Mouse (Mus musculus) spleen, adult 2 months (tissue): ENCODE measurements around the gene Tln1. TPM values are rescaled to one million over a fixed set of nuclear protein-coding genes. Genes with fewer than 3 reads are reported as not detected.

Experiments used
- DNase-seq, 2 experiments: peaks; one replicate each; pipeline versions ENCODE4 v3.0.0 to v3.0.0-alpha.2; 2012 to 2021; ENCODE audit warnings: low spot score in 2 of 2, low read depth in 1 of 2
- H3K27ac ChIP-seq: fragments of 200-500 bp; 2 replicates; pipeline ENCODE4 v1.5.1; 2012; ENCODE audit warnings: low read length, inconsistent platforms; ENCODE audit not compliant: insufficient read depth
- H3K27me3 ChIP-seq: fragments of 200-500 bp; 2 replicates; pipeline ENCODE4 v1.6.1; 2012; ENCODE audit warnings: mild to moderate bottlenecking, moderate library complexity, low read length, inconsistent platforms; ENCODE audit not compliant: control insufficient read depth, insufficient read depth
- H3K36me3 ChIP-seq: fragments of 200-500 bp; 2 replicates; pipeline ENCODE4 v1.6.1; 2012; ENCODE audit warnings: mild to moderate bottlenecking, low read length, inconsistent platforms; ENCODE audit not compliant: control insufficient read depth, insufficient read depth
- H3K4me1 ChIP-seq: fragments of 200-500 bp; 2 replicates; pipeline ENCODE4 v1.6.1; 2011; ENCODE audit warnings: inconsistent platforms; ENCODE audit not compliant: control insufficient read depth, insufficient read depth, insufficient read length
- H3K4me3 ChIP-seq: fragments of 200-500 bp; 2 replicates; pipeline ENCODE4 v1.5.1; 2011; ENCODE audit warnings: mild to moderate bottlenecking, inconsistent platforms; ENCODE audit not compliant: insufficient read depth, insufficient read length; ENCODE audit errors: extremely low read depth
- CTCF ChIP-seq: fragments of 200-500 bp; IDR thresholded peaks from 2 replicates; pipeline ENCODE4 v1.5.1; 2011; ENCODE audit warnings: mild to moderate bottlenecking, inconsistent platforms; ENCODE audit not compliant: insufficient read depth, insufficient read length, insufficient replicate concordance; ENCODE audit errors: extremely low read depth
- POLR2A ChIP-seq: fragments of 200-500 bp; IDR thresholded peaks from 2 replicates; pipeline ENCODE4 v1.6.1; 2011; ENCODE audit warnings: low read depth, low read length, inconsistent platforms
- WGBS: fragments of 180-500 bp; shearing (Covaris S2); methylation state at CpG from one replicate; pipeline ENCODE4 v1.1.7; 2018; 5-methylcytosine and 5-hydroxymethylcytosine counted together
- polyA plus RNA-seq: library from polyadenylated mRNA; depleted of rRNA; stranded (reverse); fragments of >200 nt; gene quantifications from 2 replicates; pipeline ENCODE4 v1.2.3, GENCODE M21; 2012

The Tln1 gene
- polyA plus RNA-seq, 1 experiment = 163 TPM

DNA sequence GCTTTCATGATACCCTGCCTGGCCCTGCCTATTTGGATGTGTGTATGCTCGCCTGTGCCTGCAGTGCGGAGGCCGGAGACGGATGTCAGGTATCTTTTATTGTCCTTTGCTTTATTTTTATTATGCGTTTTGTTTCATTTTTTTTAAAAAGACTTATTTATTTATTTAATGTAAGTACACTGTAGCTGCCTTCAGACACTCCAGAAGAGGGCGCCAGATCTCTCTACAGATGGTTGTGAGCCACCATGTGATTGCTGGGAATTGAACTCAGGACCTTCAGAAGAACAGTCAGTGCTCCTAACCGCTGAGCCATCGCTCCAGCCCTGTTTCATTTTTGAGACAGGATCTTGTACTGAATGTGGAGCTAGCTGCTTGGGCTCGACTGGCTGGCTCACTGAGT, 34.0 kb downstream of the Tln1 start:
- 86% methylated on average over 9 of the region's 9 CpGs for WGBS
- Histone ChIP-seq H3K36me3 (peaks cover 25% of the 10 kb centered on the region), H3K4me3 (no peak overlapping the region), H3K27me3 (peaks cover 8% of the 10 kb centered on the region), H3K27ac (no peak overlapping the region), H3K4me1 (peaks cover 4% of the 10 kb centered on the region; the same call in 1 of the 2 replicates)
- DNase-seq = no peak
- TF ChIP-seq POLR2A (no peak), CTCF (no peak)

DNA sequence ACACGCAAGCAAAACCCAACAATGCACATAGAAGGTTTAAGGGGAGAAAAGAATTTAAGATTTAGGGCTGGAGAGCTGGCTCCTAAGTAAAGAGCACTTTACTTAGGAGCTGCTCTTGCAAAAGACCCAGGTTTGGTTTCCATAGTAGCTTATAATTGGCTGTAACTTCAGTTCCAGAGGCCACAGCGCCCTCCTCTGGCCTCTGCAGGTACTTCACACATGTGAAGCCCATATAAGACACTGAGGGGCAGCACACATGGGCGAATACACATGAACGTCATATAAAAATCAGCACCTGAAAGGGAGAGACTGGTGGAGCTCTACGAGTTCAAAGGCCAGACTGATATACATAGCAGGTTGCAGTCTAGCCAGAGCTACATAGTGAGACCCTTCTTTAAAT, 34.6 kb downstream of the Tln1 start:
- H3K36me3 ChIP-seq = peaks cover 19% of the 10 kb centered on the region
- no peak overlapping the region for H3K27ac ChIP-seq
- 73% methylated on average over 5 of the region's 5 CpGs for WGBS
- peaks cover 11% of the 10 kb centered on the region for H3K27me3 ChIP-seq
- H3K4me3 ChIP-seq = no peak overlapping the region
- DNase-seq = no peak
- H3K4me1 ChIP-seq = peaks cover 8% of the 10 kb centered on the region; the same call in 1 of the 2 replicates
- TF ChIP-seq POLR2A (no peak), CTCF (peak; percentile 2; the same call in 1 of the 2 replicates)

DNA sequence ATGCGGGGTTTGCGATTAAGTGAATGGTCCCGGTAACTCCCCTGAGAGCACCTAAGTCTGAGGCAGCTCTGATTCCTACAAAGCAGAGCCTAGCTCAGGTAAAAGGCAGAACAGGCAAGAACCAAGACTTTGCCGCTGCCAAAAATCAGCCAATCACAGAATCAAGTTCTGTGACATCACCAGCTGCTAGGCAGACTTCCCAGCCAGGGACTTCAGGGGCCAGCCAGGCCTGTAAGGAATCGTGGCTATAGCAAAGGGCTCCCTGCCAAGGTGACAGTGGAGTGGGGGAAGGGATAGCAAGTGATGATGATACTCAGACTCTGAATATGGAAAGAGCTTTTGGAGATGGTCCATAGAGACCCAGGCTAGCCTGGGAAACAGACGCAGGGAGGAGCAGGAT, 42.5 kb downstream of the Tln1 start:
- no peak for TF ChIP-seq POLR2A
- TF ChIP-seq CTCF = no peak
- Histone ChIP-seq H3K36me3 (no peaks in the 10 kb centered on the region), H3K4me3 (no peak overlapping the region), H3K27ac (no peak overlapping the region), H3K4me1 (peaks cover 8% of the 10 kb centered on the region; the same call in 1 of the 2 replicates), H3K27me3 (peaks cover 11% of the 10 kb centered on the region)
- 30% methylated on average over 6 of the region's 6 CpGs for WGBS
- peak; percentile 64 to 87 for DNase-seq

DNA sequence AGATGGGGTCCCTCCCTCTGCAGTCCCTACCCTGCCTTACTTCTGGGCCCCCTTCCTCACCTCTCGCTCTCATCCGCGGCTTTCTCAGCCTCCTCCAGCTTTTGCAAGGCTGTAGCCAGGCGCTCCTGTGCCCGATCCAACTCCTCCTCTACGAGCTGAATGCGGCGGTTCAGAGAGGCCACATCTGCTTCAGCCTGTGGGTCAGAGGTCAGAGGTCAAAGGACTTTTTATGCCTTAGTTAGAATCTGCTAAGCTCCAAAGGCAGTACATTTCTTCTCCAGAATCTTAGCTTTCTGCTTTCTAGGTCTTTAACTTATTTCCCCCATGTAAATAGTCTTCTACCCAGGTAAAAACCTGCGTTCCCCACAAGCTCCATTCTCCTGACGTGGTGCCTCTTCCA, 42.9 kb downstream of the Tln1 start:
- no peak overlapping the region for H3K4me3 ChIP-seq
- H3K4me1 ChIP-seq = peaks cover 8% of the 10 kb centered on the region; the same call in 1 of the 2 replicates
- no peak for DNase-seq
- 82% methylated on average over 10 of the region's 10 CpGs for WGBS
- H3K36me3 ChIP-seq = no peaks in the 10 kb centered on the region
- no peak overlapping the region for H3K27ac ChIP-seq
- TF ChIP-seq POLR2A (no peak), CTCF (no peak)
- peaks cover 11% of the 10 kb centered on the region for H3K27me3 ChIP-seq

GRCm38 (mm10) chr4:43515764-43516708, 46.5 kb downstream of the Tln1 start:
- no peak overlapping the region for H3K27ac ChIP-seq
- TF ChIP-seq POLR2A (no peak), CTCF (no peak)
- H3K4me1 ChIP-seq = no peaks in the 10 kb centered on the region; the same call in 1 of the 2 replicates
- H3K36me3 ChIP-seq = no peaks in the 10 kb centered on the region
- no peak overlapping the region for H3K4me3 ChIP-seq
- no peak for DNase-seq
- whole genome bisulfite sequencing = 77% methylated on average over 11 of the region's 11 CpGs
- H3K27me3 ChIP-seq = no peaks in the 10 kb centered on the region

- TF ChIP-seq CTCF = no peak
- no peak for TF ChIP-seq POLR2A
These were observed 48.7 kb downstream of the Tln1 start for GRCm38 (mm10) chr4:43513791-43514190.

GRCm38 (mm10) chr4:43513300-43513699, 49.2 kb downstream of the Tln1 start:
- no peaks in the 10 kb centered on the region for H3K4me1 ChIP-seq
- H3K27me3 ChIP-seq = no peaks in the 10 kb centered on the region
- no peak overlapping the region for H3K27ac ChIP-seq
- DNase-seq = no peak
- H3K36me3 ChIP-seq = no peaks in the 10 kb centered on the region
- 90% methylated on average over 4 of the region's 4 CpGs for WGBS
- H3K4me3 ChIP-seq = no peak overlapping the region
- TF ChIP-seq POLR2A (no peak), CTCF (no peak)

More at GRCm38 (mm10) chr4:43513791-43514190, 48.7 kb downstream of the Tln1 start:
- 90% methylated on average over 4 of the region's 4 CpGs for WGBS
- Histone ChIP-seq H3K4me3 (no peak overlapping the region), H3K27me3 (no peaks in the 10 kb centered on the region), H3K27ac (no peak overlapping the region), H3K4me1 (no peaks in the 10 kb centered on the region), H3K36me3 (no peaks in the 10 kb centered on the region)
- no peak for DNase-seq
